Mouse (Mus musculus): ENCODE data around the gene Olfr826.

DNA sequence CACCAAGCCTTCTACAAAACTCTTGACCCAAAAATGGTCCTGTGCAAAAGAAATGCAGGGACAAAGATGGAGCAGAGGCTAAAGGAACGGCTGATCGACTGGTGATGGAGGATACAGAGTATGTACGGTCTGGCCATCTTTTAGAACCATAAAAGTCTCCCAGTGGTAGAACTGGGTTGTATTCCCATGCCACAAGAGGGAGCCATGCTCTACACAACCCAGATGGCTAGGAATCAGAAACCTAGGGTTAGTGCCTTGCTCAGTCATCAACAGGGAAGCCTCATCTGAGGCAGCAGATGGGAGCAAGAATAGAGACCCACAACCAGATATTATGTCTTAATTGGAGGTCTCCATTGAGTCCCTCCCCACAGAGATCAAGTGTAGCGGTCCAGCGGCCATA is 45.6 kb upstream of the Olfr826 start:
- TF ChIP-seq CTCF (IDR thresholded peaks at IDR 0.05; ENCODE audit: low read depth, low read length) (no peak), POLR2A (IDR thresholded peaks at IDR 0.05; ENCODE audit: borderline replicate concordance, low read depth, low read length) (no peak)
